Mouse (Mus musculus) megakaryocyte progenitor cell, adult 5-6 weeks (primary cell): Measurements from ENCODE around the gene Sec1. TPM values are rescaled to one million over a fixed set of nuclear protein-coding genes. Genes with fewer than 3 reads are reported as not detected.
"Not testable (repeated sequence)": the region's sequence is repeated elsewhere in the genome, so short reads cannot be mapped to it uniquely, and the experiment has no call there.

ENCODE experiments used
- ATAC-seq: replicated peaks from 2 replicates; pipeline ENCODE4 v1.8.0; 2016; ENCODE audit warnings: mild to moderate bottlenecking, moderate TSS enrichment, inconsistent platforms; ENCODE audit not compliant: poor library complexity
- total RNA-seq, 2 experiments: library from RNA; stranded (forward) in 1 of 2; stranded (reverse) in 1 of 2; fragments of 157-497, 149-512 nt in 1 of 2; fragments of 200-1000 nt in 1 of 2; gene quantifications; 2 replicates each; pipeline versions ENCODE4 v1.2.3 to v1.2.4; 2015 to 2017

Sec1 gene
- total RNA-seq, 2 experiments from 2014 or later = not detected

DNA sequence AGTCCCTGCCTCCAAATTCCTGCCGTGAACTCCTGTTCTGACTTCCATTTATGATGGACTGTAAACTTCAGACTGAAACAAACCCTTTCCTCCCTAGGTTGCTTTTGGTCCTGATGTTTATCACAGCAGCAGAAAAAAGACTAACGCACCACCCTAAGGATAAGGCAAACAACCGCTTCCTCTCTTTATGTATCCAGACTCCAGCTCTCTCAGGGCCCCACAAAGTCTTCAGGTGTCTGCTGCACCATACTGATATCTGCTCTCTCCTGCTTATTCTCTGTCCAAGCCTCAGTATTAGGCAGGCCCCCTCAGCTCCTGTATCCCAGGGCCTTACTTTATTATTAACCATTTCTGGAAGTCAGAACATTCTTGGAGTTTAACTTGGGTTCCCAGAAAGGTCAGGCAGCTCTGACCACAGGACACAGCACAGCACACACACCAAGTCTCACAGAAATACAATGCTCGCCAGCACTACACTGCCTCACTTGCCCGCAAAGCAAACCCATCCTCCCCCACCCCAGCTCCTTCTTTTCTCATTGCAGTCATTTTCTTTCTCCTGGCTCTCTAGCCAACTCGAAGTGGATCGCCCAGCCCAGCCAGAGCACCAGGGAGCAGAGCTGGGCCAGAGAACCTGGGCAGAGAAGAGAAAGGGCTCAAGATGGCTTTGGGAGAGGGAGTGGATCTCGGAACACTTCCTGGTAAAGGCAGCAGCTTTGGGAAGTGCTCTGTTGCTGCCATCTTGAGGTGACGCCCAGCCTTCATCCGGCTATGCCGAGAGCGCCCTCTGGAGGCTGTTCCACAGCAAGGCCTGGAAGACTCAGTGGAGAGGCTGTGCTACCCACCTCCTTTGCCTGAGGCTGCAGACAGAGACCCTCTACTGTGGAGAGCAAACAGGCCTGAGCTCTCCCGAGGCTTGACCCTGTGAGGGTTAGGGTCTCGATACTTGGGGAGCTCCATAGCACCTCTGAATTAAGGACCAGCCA is 11.8 kb downstream of the Sec1 start:
- peak; percentile 96 for ATAC-seq

DNA sequence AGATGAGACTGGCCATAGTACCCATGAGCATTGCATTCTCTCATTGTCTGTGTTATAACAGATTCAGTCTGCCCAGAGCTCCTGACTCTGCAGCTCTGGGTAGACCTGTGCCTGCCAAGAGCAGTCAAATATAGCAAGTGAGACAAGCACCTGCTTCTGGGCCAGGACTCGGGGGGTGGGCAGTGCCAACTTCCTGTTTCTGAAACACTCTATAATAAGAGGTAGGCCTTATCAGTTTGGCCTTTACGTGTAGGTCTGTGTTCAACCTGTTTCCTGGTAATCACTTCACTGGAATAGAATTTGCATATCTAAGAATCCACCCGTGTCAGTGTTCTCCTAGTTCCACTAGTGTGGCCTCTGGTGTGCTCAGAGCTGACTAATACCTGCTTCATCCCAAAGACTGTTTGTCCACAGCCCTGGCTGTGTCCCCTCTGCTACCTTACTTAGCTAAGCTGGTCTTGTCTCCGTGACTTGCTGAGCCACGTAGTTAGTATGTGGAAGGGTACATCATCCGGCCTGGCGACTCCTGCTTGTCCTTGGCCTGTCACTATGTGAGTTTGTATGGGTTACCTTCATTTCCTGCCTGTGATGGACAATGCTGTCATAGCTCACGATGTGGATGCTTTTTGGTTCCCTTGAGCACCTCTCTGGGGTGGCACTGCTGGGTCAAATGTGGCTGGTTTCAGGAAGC is 13.0 kb downstream of the Sec1 start:
- 0 out of 2 replicates have a peak, but pooled peaks have one; percentile 15 for ATAC-seq

DNA sequence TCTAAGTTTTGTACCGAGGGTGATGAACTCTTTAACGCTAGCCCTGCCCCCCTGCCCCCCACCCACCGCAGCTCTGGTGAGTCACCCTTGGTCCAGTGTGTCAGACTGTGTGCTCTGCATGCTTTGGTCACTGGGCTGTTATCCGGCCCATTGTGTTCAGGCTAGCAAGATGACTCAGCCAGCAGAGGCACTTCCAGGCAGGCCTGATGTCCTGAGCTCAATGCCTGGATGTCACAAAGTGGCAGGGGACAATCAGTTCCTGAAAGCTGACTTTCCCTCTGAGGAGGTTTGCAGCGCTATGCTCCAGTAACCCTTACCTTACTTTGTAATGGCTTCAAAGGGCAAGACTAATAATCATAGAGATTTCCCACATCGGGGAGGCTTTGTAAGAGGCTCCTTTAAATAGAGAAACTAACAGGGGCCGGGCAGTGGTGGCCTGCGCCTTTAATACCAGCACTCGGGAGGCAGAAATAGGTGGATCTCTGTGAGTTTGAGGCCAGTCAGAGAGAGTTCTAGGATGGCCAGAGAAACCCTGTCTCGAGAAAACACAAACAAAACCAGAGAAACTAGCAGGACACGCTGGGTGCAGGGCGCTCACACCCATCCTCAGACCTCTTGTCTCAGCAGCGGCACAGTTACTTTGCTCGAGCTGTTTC is 14.1 kb downstream of the Sec1 start:
- ATAC-seq = no peak

DNA sequence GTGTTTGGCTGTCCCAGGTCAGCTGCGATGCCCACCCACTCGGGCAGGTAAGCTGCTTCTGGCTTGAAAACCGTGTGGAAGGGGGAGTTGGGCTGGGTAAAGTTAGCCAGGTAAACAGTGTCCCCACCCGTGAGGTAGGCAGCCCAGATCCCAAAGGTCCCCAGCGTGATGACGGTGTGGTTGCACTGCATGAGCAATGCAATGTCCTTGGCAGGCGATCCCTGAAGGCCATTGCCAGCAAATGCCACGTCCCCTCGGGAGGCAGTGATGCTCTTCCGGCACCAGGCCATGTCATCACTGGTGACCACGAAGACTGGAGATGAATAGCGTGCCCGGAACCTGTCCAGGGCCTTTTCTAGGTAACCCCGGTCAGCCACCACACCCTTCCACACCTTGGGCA is 15.7 kb downstream of the Sec1 start:
- ATAC-seq = no peak

DNA sequence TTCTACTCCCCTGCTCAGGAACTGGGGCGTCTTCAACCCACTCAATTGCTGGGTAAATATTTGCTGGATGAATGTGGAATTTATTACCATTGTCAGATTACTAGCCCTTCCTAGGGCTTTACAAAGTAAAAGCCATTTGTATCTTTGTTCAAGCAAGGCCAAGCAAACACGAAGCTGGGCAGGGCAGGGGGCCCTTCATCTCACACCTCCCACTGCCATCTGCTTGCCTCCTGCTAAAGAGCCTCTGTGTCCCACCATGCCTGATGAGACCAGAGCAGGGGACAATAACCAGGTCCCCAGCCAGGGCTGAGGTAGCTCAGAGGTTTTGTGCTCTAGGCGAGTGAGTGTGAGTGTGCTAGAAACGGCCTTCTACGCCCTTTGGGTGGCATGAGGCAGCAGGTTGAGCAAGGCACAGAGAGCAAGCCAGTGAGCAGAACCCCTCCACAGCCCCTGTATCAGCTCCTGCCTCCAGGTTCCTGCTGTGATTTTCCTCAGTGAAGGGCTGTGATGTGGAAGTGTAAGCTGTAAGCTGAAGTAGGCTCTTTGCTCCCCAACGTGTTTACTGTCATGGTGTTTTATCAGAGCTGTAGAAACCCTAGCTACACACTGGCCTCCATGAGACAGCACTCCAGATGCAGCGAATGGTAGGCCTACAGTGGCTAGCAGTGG is 16.4 kb downstream of the Sec1 start:
- ATAC-seq = no peak

DNA sequence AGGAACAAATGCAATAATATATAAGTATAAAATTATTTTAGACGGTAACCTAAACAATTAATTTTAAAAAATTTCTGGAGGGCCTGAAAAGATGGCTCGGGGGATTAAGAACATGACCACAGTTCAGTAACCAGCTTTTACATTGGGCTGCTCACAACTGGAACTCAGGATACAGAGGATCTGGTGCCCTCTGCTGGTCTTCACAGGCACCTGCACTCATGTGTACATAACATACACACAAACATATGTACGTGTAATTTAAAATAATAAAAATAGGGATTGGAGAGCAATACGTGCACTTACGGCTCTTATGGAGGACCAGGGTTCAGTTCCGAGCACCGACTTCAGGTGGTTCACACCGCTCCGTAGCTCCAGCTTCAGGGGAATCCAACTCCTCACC is 25.3 kb downstream of the Sec1 start:
- ATAC-seq = no peak

DNA sequence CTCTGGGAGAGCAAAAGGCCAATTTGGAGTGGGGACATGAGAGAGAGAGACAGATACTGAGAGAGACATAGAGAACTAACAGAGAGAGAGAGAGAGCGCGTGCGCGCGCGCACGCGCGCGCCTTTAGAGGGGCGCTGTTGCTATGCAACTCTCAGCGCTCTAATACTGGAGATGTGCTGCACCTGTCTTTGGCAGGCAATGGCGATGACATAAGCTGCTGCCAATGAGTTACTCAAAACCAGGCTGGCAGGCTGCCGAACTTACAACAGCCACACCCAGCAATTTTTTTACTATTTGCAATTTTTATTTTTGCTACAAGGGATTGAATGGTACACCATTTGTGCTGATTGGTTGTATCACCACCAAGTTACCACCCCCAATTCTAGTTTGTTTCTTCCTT is 26.4 kb downstream of the Sec1 start:
- ATAC-seq = no peak

DNA sequence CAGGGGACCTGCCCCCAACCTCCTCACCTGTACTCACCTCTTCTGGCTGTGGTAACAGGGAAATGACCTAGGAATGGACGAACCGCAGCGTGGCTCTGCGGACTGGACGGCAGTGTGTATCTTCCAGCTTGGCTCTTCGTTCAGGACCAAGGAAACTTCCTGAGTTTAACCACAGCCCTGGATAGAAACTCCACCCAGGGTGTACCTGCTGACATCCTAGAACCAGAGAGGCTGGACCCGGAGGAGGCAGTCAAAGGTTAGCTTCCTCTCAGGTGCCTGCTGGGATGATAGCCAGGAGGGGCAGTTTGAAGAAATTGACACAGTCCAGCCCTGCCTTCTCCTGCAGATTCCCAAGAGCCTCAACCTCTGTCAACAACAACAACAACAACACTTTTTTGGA is 28.0 kb downstream of the Sec1 start, which contains the start of gene Fut2:
Gene Fut2, minus strand, starts transcription at position 234 of the 400 bp plus-strand sequence.
- ATAC-seq = no peak

DNA sequence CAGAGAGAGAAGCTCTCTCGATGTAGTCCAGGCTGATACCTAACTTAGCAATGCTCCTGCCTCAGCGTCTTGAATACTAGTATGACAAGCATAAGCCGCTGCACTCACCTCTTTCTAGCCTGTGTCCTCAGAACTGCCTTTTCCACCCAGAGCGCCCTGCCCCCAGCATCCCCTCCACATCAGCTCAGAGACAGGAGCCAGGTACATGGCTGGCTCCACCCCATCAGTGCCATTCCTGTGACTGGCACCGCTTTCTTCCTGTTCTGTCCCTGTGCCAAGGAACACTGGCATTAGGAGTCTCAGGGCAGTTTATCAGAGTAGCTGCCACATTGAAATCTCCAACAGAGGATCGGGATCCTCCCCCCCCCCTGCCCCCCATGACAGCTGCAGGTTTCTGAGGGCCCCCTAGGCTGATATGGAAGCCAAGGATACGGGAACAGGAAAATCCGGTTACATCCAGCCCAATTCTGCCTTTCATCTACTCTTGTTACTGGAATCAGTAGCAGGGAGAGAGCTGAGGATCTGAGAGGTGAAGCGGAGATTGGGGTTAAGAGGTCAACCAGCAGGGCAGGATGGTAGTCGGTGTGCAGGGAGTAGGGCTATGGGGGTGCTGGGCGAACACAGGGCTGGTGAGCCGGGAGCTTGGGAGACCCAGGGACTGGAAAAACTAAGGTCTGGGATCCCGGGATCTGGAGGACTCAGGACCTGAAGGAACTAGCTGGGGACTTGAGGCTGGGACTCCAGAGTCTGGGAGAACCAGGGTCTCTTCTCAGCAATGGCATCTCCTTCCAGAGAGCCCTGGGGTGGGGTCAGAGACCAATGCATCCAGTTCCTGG is 28.7 kb downstream of the Sec1 start:
- no peak for ATAC-seq

DNA sequence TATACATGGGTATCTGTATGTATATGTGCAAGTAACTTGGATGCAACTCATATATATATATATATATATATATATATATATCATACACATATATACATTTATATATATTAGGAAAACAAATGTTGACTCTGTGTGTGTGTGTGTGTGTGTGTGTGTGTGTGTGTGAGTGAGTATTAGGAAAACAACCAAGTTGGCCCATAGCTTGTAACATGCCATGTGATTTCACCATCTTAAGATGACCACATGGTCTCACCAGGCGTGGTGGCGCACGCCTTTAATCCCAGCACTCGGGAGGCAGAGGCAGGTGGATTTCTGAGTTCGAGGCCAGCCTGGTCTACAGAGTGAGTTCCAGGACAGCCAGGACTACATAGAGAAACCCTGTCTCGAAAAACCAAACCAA is 32.5 kb downstream of the Sec1 start:
- ATAC-seq = peak; percentile 51; the same call in 1 of the 2 replicates

DNA sequence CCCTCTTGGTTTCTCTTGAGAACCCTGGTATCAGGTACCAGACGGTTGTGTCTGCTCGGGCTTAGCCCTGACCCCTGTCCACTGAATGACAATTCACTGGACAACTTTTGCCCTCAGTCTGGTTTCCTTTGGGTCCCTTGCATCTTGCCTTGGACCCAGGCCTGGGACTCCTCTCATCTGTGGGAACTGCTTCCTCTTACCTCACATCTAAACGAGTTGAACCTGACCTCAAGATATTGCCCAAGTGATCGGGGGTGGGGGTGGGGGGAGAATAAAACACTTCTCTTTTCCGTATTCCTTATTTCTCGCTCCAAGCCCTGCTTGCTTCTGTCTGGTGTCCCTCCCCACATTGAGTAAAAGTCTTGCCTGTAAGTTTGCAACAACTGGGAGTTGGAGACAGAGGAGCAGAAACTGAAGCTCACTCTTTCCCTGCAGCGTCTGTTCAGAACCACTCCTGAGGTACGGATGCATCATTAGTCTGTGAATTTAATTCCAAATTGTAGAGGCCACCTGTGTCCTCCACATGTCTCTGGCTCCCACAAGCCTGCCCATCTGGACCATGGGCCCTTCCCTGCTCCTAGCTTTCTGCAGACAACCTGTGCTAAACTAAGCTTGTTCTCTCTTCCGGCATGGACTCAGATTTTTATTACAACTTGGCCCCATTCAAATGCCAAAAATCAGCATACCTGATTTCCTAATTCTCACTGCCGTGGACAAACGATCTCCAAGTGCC is 33.3 kb downstream of the Sec1 start:
- ATAC-seq = peak; percentile 97

DNA sequence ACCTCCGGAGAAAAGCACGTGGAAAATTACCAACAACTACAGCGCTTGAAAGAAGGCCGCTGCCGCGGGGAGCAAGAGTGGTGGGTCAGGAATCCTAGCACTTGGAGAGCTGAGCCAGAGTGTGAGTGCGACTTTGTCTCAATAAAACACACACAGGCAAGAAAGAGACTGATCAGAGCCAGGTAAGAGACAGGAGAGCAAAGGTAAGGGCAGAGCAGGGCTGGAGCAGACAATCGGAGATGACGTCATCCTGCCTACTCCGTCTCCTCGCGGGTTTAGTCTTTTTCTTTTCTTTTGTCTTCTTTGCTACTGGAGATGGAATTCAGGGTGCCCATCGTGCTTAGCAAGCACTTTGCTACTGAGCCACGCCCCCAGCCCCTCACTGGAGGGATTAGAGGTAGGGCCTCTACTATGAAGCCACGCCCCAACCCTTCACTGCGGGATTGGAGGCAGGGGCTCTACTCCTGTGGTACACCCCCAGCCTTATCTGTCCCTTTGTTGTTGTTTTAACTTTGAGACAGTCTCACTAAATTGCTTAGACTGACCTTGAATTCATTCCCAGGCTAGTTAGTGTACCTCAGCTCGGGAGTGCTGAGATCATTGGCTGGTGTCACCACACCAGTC is 39.7 kb downstream of the Sec1 start:
- ATAC-seq = no peak

DNA sequence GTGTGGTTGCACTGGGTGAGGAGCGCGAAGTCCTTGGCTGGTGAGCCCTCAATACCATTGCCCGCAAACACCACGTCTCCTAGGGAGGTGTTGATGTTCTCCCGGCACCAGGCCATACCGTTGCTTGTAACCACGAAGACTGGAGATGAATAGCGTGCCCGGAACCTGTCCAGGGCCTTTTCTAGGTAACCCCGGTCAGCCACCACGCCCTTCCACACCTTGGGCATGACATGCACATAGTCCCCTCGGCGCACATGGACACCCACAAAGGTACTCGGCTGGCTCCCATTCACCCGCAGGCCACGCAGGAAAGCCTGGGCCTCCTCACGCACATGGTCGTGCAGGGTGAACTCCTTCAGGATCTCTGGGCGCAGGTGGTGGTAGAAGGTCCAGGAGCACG is 43.7 kb downstream of the Sec1 start:
- ATAC-seq = not testable (repeated sequence)

DNA sequence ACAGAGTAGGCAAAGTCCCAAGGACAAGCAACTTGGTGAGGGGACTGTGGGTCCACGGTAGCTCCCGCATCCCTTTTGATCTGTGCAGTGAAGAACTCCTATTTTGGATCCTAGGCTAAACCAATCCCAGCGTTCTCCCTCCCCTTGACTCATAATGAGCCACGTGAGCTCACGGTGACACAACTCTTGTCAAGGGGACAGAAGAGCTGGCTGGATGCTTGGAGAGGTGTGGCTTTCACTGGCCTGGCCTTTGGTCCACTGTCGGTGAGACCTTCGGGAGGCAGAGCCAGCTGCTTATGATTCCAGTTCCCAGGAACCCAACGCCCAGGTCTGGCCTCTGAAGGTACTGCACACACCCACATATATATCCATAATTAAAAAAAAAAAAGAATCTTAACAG is 44.9 kb downstream of the Sec1 start:
- ATAC-seq = no peak

DNA sequence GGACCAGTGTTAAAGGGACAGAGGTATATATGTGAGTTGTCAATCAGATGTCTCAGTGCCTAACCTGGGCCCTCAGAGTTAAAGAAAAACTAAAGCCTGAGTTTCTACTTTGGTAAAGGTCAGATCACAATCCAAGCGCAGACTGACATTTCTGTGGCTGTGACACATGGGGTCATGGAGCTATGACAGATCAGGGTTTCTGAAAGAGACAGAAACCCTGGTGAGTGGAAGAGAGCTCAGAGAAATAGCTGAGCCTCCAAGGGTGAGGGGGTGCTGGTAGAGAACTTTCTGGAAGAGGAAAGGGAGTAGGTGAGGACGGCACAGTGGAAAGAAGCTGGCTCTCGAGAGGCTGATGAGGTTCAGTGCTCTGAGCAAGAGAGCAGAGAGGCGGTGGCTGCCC is 47.5 kb downstream of the Sec1 start:
- ATAC-seq = no peak

DNA sequence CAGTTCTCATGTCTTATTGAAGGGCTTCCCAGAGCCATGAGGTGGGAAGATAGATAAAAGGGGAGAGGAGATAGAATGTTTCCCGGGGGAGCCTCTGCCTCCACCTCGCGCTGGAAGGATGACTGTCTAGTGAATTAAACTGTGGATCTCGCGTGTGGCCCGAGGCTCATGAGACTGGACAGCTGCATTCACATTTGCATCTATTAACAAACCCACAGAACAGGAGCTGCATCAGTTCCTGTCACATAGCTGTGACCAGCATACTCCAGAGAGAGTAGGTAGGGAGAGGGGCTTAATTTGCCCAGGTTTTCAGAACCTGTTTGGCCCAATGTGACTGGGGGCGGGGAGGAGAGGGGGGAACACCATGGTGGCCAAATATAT is 48.6 kb downstream of the Sec1 start:
- ATAC-seq = no peak

DNA sequence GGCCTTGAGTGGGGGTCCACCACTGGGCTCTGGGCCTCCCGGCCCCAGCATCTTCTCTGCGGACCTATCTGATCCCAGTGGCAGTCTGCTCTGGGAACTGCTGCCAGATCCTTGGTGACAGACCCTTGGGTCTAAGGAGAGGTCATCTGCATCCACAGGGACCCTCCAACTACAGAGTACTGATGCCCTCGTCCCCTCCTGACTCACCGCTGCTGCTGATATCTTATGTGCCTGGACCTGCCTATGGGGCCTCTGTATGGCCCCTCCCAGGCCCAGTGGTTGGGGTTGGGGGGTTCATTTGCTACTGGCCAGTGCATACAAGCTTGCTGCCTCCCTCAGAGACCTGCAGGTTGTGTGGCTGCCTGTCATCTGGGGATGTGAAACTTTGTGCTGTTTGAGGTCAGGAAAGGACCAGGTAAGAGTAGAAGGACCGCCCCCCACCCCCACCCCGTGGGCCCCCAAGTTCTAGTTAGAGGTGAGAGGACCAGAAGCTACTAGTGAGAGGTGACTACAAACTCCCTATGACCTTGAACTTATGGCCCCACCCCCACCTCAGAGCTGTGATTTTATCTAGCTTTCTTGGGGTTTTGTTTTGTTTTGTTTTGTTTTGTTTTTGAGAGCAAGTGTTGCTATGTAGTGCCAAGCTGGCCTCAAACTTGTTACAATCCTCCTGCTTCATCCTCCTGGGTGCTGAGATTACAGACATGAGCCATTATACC is 49.2 kb downstream of the Sec1 start:
- no peak for ATAC-seq

DNA sequence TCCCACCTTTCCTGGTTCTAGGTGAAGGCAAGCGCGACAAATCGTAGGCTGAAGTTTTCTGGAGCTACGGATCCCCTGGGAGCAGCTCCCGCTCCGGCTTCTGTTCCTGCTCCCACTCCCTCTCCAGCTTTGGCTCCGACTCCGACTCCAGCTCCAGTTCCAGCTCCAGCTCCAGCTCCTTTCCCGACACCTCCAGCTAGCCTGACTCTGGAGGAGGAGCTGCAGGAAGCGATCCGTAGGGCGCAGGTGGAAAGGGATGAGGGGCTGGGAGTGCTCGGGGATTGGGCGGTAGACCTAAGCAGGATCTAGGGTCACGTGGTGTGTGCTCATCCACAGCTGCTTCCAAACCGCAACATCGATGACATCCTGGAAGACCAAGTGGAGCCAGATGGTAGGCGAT is 50.0 kb downstream of the Sec1 start:
- no peak for ATAC-seq
